Mouse (Mus musculus) forebrain, embryonic 13.5 days (tissue): ENCODE data around the gene Gadd45gip1. TPM values are rescaled to one million over a fixed set of nuclear protein-coding genes. Genes with fewer than 3 reads are reported as not detected.

ENCODE experiments used
- ATAC-seq: fragments of 200-750 bp; cut with Nextera tagmentation; 2 replicates; pipeline ENCODE4 v1.8.0; 2017
- H3K27ac ChIP-seq: fragments of 300-500 bp; sonication (generic); 2 replicates; pipeline ENCODE4 v1.5.1; 2015; ENCODE audit warnings: inconsistent platforms, mild to moderate bottlenecking, moderate library complexity
- H3K27me3 ChIP-seq: fragments of 300-500 bp; sonication (generic); 2 replicates; pipeline ENCODE4 v1.6.1; 2015; ENCODE audit warnings: mild to moderate bottlenecking, inconsistent platforms
- H3K36me3 ChIP-seq: fragments of 300-500 bp; sonication (generic); 2 replicates; pipeline ENCODE4 v1.6.1; 2015; ENCODE audit warnings: mild to moderate bottlenecking, inconsistent platforms; ENCODE audit not compliant: poor library complexity, severe bottlenecking
- H3K4me1 ChIP-seq: fragments of 300-500 bp; sonication (generic); 2 replicates; pipeline ENCODE4 v1.6.1; 2015; ENCODE audit warnings: inconsistent platforms
- H3K4me2 ChIP-seq: fragments of 300-500 bp; sonication (generic); 2 replicates; pipeline ENCODE4 v1.6.1; 2015; ENCODE audit warnings: inconsistent platforms, mild to moderate bottlenecking, moderate library complexity
- H3K4me3 ChIP-seq: fragments of 300-500 bp; sonication (generic); 2 replicates; pipeline ENCODE4 v1.5.1; 2015; ENCODE audit warnings: mild to moderate bottlenecking, inconsistent platforms
- H3K9ac ChIP-seq: fragments of 300-500 bp; sonication (generic); 2 replicates; pipeline ENCODE4 v1.6.1; 2015; ENCODE audit warnings: mild to moderate bottlenecking, inconsistent platforms
- H3K9me3 ChIP-seq: fragments of 300-500 bp; sonication (generic); replicated peaks from 2 replicates; pipeline ENCODE4 v1.6.1; 2016; ENCODE audit warnings: inconsistent platforms
- WGBS: fragments of 180-500 bp; shearing (Covaris S2); methylation state at CpG from one replicate; pipeline ENCODE4 v1.1.7; 2015; 5-methylcytosine and 5-hydroxymethylcytosine counted together
- microRNA-seq: library from miRNA; unstranded; fragments of <30 nt; microRNA quantifications from one replicate; pipeline ENCODE4, GENCODE M21; 2016
- polyA plus RNA-seq: library from polyadenylated mRNA; unstranded; fragments of >200 nt; fragmentation: Nextera tagmentation; extraction: Ambion mirVana; gene quantifications from 2 replicates; pipeline ENCODE4 v1.2.1, GENCODE M21; 2015

Gadd45gip1 gene
- polyA plus RNA-seq, 1 experiment from 2014 or later = 47.0 TPM

DNA sequence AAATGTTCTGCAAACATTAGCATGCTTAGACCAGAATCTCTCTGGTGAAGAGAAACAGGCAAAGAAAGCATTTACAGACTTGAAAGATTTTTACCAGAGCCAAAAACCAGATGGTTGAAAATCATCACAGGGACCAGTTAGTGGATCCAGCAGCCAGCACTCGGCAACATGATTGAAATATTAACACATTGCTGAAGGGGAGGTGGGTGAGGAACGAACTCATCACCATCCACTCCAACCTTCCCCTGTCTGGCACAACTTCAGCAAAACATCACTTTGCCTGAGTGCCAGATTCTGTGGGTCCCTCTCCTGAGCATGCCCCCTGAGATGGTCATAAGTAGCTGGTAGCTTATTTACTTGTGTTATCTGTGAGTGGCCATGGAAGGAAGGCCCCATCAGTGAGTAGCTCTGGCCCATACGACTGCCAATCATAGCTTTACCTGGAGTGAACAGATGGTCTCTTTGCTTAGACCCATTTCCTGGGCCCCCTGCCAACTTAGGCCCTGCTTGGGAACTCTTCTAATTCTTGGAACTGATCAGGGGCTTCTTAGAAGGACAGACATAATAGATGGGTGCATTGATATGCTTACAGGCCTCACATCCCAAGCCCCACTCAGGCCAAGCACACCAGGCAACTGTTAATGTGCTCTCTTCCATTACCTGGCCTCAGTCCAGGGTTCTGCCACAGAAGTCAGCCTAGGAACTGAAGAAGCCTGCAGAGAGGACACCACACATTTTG is 46.1 kb downstream of the Gadd45gip1 start:
- Histone ChIP-seq H3K4me2 (no peak overlapping the region), H3K9ac (no peak overlapping the region), H3K36me3 (no peaks in the 10 kb centered on the region), H3K4me1 (peaks cover 25% of the 10 kb centered on the region), H3K4me3 (no peak overlapping the region), H3K27ac (peak overlapping the region; percentile 63), H3K27me3 (0 out of 2 replicates have a peak, but pooled peaks cover 4% of the 10 kb centered on the region), H3K9me3 (no peaks in the 10 kb centered on the region)
- ATAC-seq = peak; percentile 57; the same call in 1 of the 2 replicates
- WGBS = 59% methylated on average over 3 of the region's 3 CpGs

DNA sequence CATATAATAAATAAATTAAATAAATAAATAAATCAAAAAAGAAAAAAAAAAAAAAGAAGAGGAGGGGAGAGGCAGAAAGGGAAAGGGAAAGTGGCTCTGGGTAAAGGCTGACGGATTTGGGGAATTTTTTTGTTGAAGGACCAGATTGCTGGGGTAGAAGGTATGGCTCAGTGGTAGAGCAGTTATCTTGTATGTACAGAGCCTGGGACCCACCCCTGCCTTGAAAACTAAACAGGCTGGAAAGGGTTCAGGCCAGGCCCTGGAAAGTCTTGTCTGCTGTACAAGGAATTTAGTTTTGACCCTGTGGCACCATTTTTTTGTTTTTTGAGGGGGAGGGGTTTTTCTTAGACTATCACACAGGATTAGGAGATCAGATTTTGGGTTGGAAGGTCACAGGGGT is 47.6 kb downstream of the Gadd45gip1 start:
- ATAC-seq = no peak
- 69% methylated on average over 1 of the region's 1 CpGs for WGBS
- Histone ChIP-seq H3K27ac (no peak overlapping the region), H3K9ac (no peak overlapping the region), H3K36me3 (no peaks in the 10 kb centered on the region), H3K27me3 (no peaks in the 10 kb centered on the region), H3K4me1 (peaks cover 15% of the 10 kb centered on the region), H3K9me3 (no peaks in the 10 kb centered on the region), H3K4me3 (no peak overlapping the region), H3K4me2 (no peak overlapping the region)

DNA sequence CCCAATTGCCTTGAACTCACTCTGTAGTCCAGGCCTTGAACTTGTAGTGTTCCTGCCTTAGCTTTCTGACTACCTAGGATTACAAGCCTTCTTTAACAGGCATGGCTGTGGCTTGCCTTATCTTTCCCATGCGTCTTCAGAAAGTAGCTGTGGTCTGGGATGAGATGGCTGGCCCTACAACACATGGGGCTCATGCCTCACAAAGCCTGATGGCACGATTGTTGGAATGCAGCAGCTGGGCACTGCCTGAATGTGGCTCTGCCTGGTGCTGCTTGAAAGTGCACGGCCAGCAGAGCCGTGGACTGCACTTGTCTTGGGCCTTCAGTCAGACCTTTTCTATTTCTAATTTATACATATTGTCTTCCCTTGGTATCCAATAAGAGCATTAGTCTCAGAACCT is 53.4 kb downstream of the Gadd45gip1 start:
- no peak overlapping the region for H3K4me2 ChIP-seq
- ATAC-seq = no peak
- H3K36me3 ChIP-seq = peaks cover 43% of the 10 kb centered on the region
- no peak overlapping the region for H3K4me3 ChIP-seq
- H3K9me3 ChIP-seq = no peaks in the 10 kb centered on the region
- WGBS = 89% methylated on average over 4 of the region's 4 CpGs
- H3K27ac ChIP-seq = no peak overlapping the region
- no peaks in the 10 kb centered on the region for H3K4me1 ChIP-seq
- no peaks in the 10 kb centered on the region for H3K27me3 ChIP-seq
- H3K9ac ChIP-seq = no peak overlapping the region

Small RNAs within 50 kb of the gene (microRNA-seq; reads per million reads assigned to microRNA genes)
- 3.5 reads per million, percentile 7 among the genes with 10 or more reads in this experiment for gene Mir7069

Other genes starting within 250 kb of the Gadd45gip1 start
- 35.2 and 35.4 TPM in 2 replicates for gene Ier2, start 168.7 kb upstream of the Gadd45gip1 start, polyA plus RNA-seq
- gene Trmt1, start 145.2 kb upstream of the Gadd45gip1 start, polyA plus RNA-seq = 53.5 and 59.1 TPM in 2 replicates
- gene Nacc1, start 143.7 kb upstream of the Gadd45gip1 start, polyA plus RNA-seq = 16.1 and 18.6 TPM in 2 replicates
- gene Lyl1, start 130.1 kb upstream of the Gadd45gip1 start, polyA plus RNA-seq = 1.9 and 2.1 TPM in 2 replicates
- 3.7 and 3.8 TPM in 2 replicates for gene G430095P16Rik, start 108.5 kb upstream of the Gadd45gip1 start, polyA plus RNA-seq
- 127 and 145 TPM in 2 replicates for gene Nfix, start 31.2 kb upstream of the Gadd45gip1 start, polyA plus RNA-seq
- gene Dand5, start 8.7 kb upstream of the Gadd45gip1 start, polyA plus RNA-seq = 7.3 and 8.2 TPM in 2 replicates
- 93.9 and 114 TPM in 2 replicates for gene Rad23a, start 9.1 kb downstream of the Gadd45gip1 start, polyA plus RNA-seq
- gene Calr, start 15.4 kb downstream of the Gadd45gip1 start, polyA plus RNA-seq = 549 and 569 TPM in 2 replicates
- gene Farsa, start 25.5 kb downstream of the Gadd45gip1 start, polyA plus RNA-seq = 123 and 127 TPM in 2 replicates
- 80.3 and 85.1 TPM in 2 replicates for gene Syce2, start 40.6 kb downstream of the Gadd45gip1 start, polyA plus RNA-seq
- 33.2 and 34.2 TPM in 2 replicates for gene Gcdh, start 62.4 kb downstream of the Gadd45gip1 start, polyA plus RNA-seq
- 0.74 and 1.2 TPM in 2 replicates for gene Klf1, start 70.4 kb downstream of the Gadd45gip1 start, polyA plus RNA-seq
- gene Dnase2a, start 77.0 kb downstream of the Gadd45gip1 start, polyA plus RNA-seq = 6.9 and 9.4 TPM in 2 replicates
- 31.6 and 37.3 TPM in 2 replicates for gene Mast1, start 105.8 kb downstream of the Gadd45gip1 start, polyA plus RNA-seq
- 1.2 and 1.8 TPM in 2 replicates for gene Rtbdn, start 115.5 kb downstream of the Gadd45gip1 start, polyA plus RNA-seq
- not detected in 2 replicates for gene Gm49661, start 137.9 kb downstream of the Gadd45gip1 start, polyA plus RNA-seq
- gene Prdx2, start 138.1 kb downstream of the Gadd45gip1 start, polyA plus RNA-seq = 1,640 and 1,662 TPM in 2 replicates
- 119 and 124 TPM in 2 replicates for gene Rnaseh2a, start 138.2 kb downstream of the Gadd45gip1 start, polyA plus RNA-seq
- gene Junb, start 147.2 kb downstream of the Gadd45gip1 start, polyA plus RNA-seq = 3.4 and 4.2 TPM in 2 replicates
- gene Hook2, start 159.1 kb downstream of the Gadd45gip1 start, polyA plus RNA-seq = 16.8 and 21.5 TPM in 2 replicates
- gene Best2, start 183.0 kb downstream of the Gadd45gip1 start, polyA plus RNA-seq = not detected in 2 replicates
- gene Asna1, start 193.8 kb downstream of the Gadd45gip1 start, polyA plus RNA-seq = 166 and 168 TPM in 2 replicates
- 125 and 154 TPM in 2 replicates for gene Trir, start 195.3 kb downstream of the Gadd45gip1 start, polyA plus RNA-seq
- 46.4 and 49.4 TPM in 2 replicates for gene Tnpo2, start 205.4 kb downstream of the Gadd45gip1 start, polyA plus RNA-seq
- 39.4 and 49.1 TPM in 2 replicates for gene Fbxw9, start 228.5 kb downstream of the Gadd45gip1 start, polyA plus RNA-seq
- 0.88 and 0.93 TPM in 2 replicates for gene Gm5741, start 236.5 kb downstream of the Gadd45gip1 start, polyA plus RNA-seq
- 79.5 TPM in 2 replicates for gene Dhps, start 240.2 kb downstream of the Gadd45gip1 start, polyA plus RNA-seq
- gene Wdr83os, start 249.2 kb downstream of the Gadd45gip1 start, polyA plus RNA-seq = 136 and 137 TPM in 2 replicates
- 52.9 and 57.8 TPM in 2 replicates for gene Wdr83, start 249.8 kb downstream of the Gadd45gip1 start, polyA plus RNA-seq